Mouse (Mus musculus) activated CD4-positive, CD25-positive, alpha-beta regulatory T cell, adult 4 months (primary cell): ENCODE data around the gene Gm3460. TPM values are rescaled to one million over a fixed set of nuclear protein-coding genes. Genes with fewer than 3 reads are reported as not detected.
"Not testable (repeated sequence)": the region's sequence is repeated elsewhere in the genome, so short reads cannot be mapped to it uniquely, and the experiment has no call there.

Experiments used
- ATAC-seq: one replicate; pipeline ENCODE4 v1.8.0; 2017
- polyA plus RNA-seq, 2 experiments: library from polyadenylated mRNA; unstranded; fragments of 100-300 nt; shearing (Covaris generic); gene quantifications; one replicate each; pipeline ENCODE4 v1.2.1; 2017

Gm3460 gene
- polyA plus RNA-seq: not detected

DNA sequence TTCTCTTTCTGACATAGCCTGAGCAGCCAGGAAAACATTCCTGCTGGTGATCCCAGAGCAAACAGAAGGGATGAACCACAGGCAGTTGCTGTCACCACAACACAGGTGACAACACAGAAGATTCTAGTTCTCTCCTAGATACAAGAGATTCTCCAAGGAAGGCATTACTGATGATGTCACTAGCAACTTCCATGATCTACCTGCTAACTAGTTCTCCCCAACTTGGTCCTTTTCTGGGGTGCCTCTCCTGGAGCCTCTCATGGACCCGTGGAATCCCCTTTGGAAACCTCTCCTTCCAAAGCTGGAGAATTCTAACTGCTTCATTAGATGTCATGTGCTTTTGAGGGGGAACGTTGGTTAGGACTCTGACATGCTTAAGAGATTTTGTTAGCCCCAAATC lies at the start of gene Gm3460:
Gm3460 (minus strand) TSS at position 101 of the 400 bp plus-strand sequence.
- not testable (repeated sequence) for ATAC-seq

DNA sequence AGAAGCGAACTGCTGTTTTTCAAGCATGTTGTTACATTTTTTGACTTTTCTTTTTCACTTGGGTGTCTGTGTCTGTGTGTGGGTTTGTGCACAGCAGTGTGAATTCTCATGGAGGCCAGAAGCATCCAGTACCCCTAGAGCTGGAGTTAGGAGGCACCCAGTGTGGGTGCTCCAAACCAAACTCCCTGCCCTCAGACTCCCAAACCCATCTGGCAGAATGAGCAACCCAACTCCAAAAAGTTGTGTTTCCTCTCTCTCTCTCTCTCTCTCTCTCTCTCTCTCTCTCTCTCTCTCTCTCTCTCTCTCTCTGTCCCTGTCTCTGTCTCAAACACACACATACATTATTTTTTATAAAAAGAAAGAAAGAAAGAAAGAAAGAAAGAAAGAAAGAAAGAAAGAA lies 15.8 kb downstream of the Gm3460 start:
- ATAC-seq: not testable (repeated sequence)

DNA sequence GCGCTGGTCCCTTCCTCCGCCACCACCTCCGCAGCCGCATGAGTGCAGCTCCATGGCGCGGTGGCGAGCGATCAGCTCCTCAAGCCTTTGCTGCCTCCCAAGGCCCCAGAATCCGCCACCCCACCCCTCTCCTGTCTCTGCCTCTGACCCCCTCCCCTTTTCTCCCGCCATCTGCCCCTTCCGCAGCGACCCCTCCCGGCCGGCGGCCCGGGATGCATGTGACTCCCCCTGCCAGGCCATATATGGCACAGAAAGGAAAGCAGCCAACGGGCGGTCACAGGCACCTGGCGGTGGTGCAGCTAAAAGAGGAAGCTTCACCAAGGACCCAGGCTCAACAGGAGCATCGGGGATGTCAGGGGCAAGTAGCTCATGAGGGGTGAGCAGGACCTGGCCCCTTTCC lies 17.2 kb downstream of the Gm3460 start:
- not testable (repeated sequence) for ATAC-seq

DNA sequence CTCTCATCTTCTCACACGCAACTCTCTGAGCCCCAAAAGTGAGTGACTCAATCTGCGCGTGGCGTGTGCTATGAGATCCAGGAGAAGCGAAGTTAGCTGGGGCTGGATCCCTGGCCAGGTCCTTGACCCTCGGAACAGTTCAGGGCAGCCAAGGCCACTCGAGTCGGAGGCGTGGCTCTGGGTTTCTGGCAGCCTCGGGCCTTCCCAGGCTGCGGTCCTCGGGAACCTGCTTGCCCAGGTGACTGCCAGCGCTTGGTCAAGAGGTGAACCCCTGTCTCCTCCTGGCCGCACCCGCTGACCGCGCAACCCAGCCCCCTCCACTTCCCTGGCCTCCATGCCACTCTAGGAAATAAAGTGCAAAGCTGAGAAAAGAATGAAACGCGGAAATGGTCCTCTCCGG lies 17.7 kb downstream of the Gm3460 start:
- not testable (repeated sequence) for ATAC-seq

DNA sequence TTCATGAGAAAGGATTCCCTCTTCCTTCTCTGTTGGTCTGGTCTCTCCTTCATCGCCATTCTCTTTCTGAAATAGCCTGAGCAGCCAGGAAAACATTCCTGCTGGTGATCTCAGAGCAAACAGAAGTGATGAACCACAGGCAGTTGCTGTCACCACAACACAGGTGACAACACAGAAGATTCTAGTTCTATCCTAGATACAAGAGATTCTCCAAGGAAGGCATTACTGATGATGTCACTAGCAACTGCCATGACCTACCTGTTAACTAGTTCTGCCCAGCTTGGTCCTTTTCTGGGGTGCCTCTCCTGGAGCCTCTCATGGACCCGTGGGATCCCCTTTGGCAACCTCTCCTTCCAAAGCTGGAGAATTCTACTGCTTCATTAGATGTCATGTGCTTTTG lies 31.7 kb downstream of the Gm3460 start, which contains the start of gene Gm3629:
Gm3629 (minus strand) TSS at position 101 of the 400 bp plus-strand sequence.
- not testable (repeated sequence) for ATAC-seq

Other genes with a start within 250 kb of the Gm3460 start
- not detected for gene Gm16440, start 232.1 kb downstream of the Gm3460 start, polyA plus RNA-seq
- gene Gm3591, start 209.9 kb downstream of the Gm3460 start, polyA plus RNA-seq: 1 to 10 TPM in 1 of 2 experiments, under 1 TPM in 1; 0.38 to 4.6 TPM
- gene Gm3594, start 177.8 kb downstream of the Gm3460 start, polyA plus RNA-seq: not detected
- gene Gm8356, start 85.1 kb downstream of the Gm3460 start, polyA plus RNA-seq: not detected
- gene Gm3629, start 31.8 kb downstream of the Gm3460 start, polyA plus RNA-seq: under 1 TPM; 0.32 to 0.41 TPM
- not detected for gene Gm10251, start 61.8 kb upstream of the Gm3460 start, polyA plus RNA-seq
- not detected for gene Gm8050, start 97.8 kb upstream of the Gm3460 start, polyA plus RNA-seq
- 10 to 100 TPM in 1 of 2 experiments, 1 to 10 TPM in 1; 9.5 to 18.6 TPM for gene Gm3636, start 119.9 kb upstream of the Gm3460 start, polyA plus RNA-seq
- gene Gm8362, start 152.0 kb upstream of the Gm3460 start, polyA plus RNA-seq: not detected
- gene Gm3642, start 217.9 kb upstream of the Gm3460 start, polyA plus RNA-seq: not detected